Mouse (Mus musculus) kidney, postnatal 25 days (tissue): Measurements from ENCODE around the gene Obp1a.

Experiments
- DNase-seq, 2 experiments: peaks; one replicate each; pipeline ENCODE4 v3.0.0; 2021; ENCODE audit warnings: mixed read lengths in 2 of 2

Obp1a gene

GRCm38 (mm10) chrX:78091274-78091673 is at the start of gene Obp1a:
Obp1a (minus strand) TSS chrX:78091374.
- DNase-seq, result no peak

GRCm38 (mm10) chrX:78125167-78125566 is 34.0 kb upstream of the Obp1a start, which contains the start of gene Gm5938:
Gm5938 (plus strand) TSS chrX:78125467.
- no peak for DNase-seq
